Mouse (Mus musculus) limb, embryonic 11.5 days (tissue): ENCODE data around the gene Steap1. TPM values are rescaled to one million over a fixed set of nuclear protein-coding genes. Genes with fewer than 3 reads are reported as not detected.
A peak's percentile ranks its signal among the peaks of the same experiment; 100 is the strongest.

Source experiments
- ATAC-seq: fragments of 200-750 bp; cut with Nextera tagmentation; 2 replicates; pipeline ENCODE4 v1.8.0; 2017; ENCODE audit warnings: low read depth; ENCODE audit not compliant: insufficient number of reproducible peaks, low FRiP score, low TSS enrichment
- DNase-seq: peaks from one replicate; pipeline ENCODE4 v3.0.0-alpha.2; 2015; ENCODE audit warnings: low spot score
- H3K27ac ChIP-seq: fragments of 300-500 bp; sonication (generic); replicated peaks from 2 replicates; pipeline ENCODE4 v1.5.1; 2014; ENCODE audit warnings: low read depth, mild to moderate bottlenecking, low read length
- H3K27me3 ChIP-seq: fragments of 300-500 bp; sonication (generic); 2 replicates; pipeline ENCODE4 v1.6.1; 2014; ENCODE audit warnings: mild to moderate bottlenecking, low read length, mixed read lengths; ENCODE audit not compliant: control insufficient read depth, insufficient read depth
- H3K36me3 ChIP-seq: fragments of 300-500 bp; sonication (generic); 2 replicates; pipeline ENCODE4 v1.6.1; 2014; ENCODE audit warnings: mild to moderate bottlenecking, low read length, moderate library complexity, mixed read lengths; ENCODE audit not compliant: control insufficient read depth, insufficient read depth
- H3K4me1 ChIP-seq: fragments of 300-500 bp; sonication (generic); 2 replicates; pipeline ENCODE4 v1.6.1; 2014; ENCODE audit warnings: low read length, mixed read lengths; ENCODE audit not compliant: control insufficient read depth, insufficient read depth
- H3K4me2 ChIP-seq: fragments of 300-500 bp; sonication (generic); 2 replicates; pipeline ENCODE4 v1.6.1; 2014; ENCODE audit warnings: low read depth, mild to moderate bottlenecking, moderate library complexity; ENCODE audit not compliant: severe bottlenecking
- H3K4me3 ChIP-seq: fragments of 300-500 bp; sonication (generic); 2 replicates; pipeline ENCODE4 v1.5.1; 2014; ENCODE audit warnings: low read depth, low read length
- H3K9ac ChIP-seq: fragments of 300-500 bp; sonication (generic); 2 replicates; pipeline ENCODE4 v1.6.1; 2014; ENCODE audit warnings: mild to moderate bottlenecking, low read length
- H3K9me3 ChIP-seq: fragments of 300-500 bp; sonication (generic); 2 replicates; pipeline ENCODE4 v1.6.1; 2016; ENCODE audit warnings: low read length; ENCODE audit not compliant: control insufficient read depth
- WGBS: fragments of 180-500 bp; shearing (Covaris S2); extraction: QIAGEN DNeasy Blood & Tissue Kit; methylation state at CpG from one replicate; pipeline ENCODE4 v1.1.7; 2014; 5-methylcytosine and 5-hydroxymethylcytosine counted together
- polyA plus RNA-seq: library from polyadenylated mRNA; unstranded; fragments of >200 nt; fragmentation: Nextera tagmentation; extraction: Ambion mirVana; gene quantifications from 2 replicates; pipeline ENCODE4 v1.2.1, GENCODE M21; 2014

Gene Steap1
- 3.5 and 4.8 TPM in 2 replicates for polyA plus RNA-seq

DNA sequence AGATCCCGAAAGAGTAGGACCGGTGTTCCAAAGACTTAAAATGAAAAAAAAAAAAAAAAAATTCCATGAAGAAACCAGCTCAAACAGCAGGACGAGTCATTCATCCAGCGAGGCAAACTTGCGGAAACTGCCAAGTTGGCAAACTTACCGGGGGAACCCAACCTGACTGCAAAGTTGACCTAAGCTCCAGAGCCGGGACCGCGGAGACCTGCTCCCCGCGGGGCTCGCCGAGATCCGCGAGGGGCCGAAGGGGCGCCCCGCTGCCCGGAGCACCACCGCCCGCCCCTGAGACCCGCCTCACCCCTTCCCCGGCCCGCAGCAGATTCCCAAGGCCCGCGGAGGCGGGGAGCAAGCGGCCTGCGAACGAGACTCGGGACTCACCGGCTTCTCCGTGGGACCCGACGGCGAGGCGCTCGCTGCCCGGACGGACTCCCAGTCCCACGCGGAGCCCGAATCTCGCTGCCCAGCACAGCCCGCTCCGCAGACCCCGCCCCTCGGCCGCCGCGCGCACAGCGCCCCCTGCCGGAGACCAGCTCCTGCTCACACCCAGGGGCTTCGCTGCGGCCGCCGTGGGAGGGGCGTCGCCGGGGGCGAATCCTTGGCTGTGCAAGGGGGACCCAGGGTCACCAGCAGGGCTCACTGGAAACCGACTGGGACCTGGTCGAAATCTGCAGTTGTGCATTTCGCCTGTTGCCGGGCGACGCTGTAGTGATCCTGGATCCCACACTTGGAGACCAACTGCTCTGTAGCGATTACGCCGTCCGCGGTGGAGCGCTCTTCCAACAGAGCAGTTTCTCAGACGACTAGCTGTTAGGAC, at the start of gene Steap1:
TSS of gene Steap1 (minus strand) at position 461 of the 817 bp plus-strand sequence.
- ATAC-seq: peak; percentile 92
- H3K36me3 ChIP-seq: no peaks in the 10 kb centered on the region
- no peaks in the 10 kb centered on the region for H3K27me3 ChIP-seq
- peak within 1 kb of the TSS; percentile 63 for H3K9ac ChIP-seq
- H3K4me2 ChIP-seq: peak within 1 kb of the TSS; percentile 77
- no peaks in the 10 kb centered on the region for H3K9me3 ChIP-seq
- under 1% methylated on average over 74 of the region's 75 CpGs for WGBS
- DNase-seq: peak; percentile 97
- peak within 1 kb of the TSS; percentile 50 for H3K4me3 ChIP-seq
- no peaks in the 10 kb centered on the region for H3K4me1 ChIP-seq
- no peak within 1 kb of the TSS for H3K27ac ChIP-seq

DNA sequence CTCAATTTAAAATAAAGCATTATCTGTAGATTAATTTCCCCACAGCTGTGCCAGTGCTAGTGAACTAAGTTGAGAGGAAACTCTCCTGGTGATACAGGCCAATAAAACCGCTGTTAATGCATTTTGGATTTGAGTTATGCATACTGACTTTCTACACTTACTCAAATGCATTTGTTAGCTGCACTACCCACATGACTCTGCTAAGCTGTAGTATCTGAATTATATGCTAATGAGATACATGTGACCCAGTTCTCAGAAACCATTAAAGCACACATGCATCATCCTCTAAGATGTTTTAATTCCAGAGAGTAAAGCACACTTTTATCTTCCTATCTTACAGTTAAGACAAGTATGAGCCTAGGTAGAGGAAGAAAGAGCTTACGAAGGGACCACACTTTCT, 38.0 kb upstream of the Steap1 start:
- Histone ChIP-seq H3K27me3 (no peaks in the 10 kb centered on the region), H3K9ac (no peak overlapping the region), H3K4me2 (no peak overlapping the region), H3K4me3 (no peak overlapping the region), H3K4me1 (no peaks in the 10 kb centered on the region), H3K27ac (no peak overlapping the region), H3K9me3 (no peaks in the 10 kb centered on the region), H3K36me3 (no peaks in the 10 kb centered on the region)
- ATAC-seq (no peak), DNase-seq (no peak)
- WGBS: 86% methylated on average over 2 of the region's 2 CpGs

DNA sequence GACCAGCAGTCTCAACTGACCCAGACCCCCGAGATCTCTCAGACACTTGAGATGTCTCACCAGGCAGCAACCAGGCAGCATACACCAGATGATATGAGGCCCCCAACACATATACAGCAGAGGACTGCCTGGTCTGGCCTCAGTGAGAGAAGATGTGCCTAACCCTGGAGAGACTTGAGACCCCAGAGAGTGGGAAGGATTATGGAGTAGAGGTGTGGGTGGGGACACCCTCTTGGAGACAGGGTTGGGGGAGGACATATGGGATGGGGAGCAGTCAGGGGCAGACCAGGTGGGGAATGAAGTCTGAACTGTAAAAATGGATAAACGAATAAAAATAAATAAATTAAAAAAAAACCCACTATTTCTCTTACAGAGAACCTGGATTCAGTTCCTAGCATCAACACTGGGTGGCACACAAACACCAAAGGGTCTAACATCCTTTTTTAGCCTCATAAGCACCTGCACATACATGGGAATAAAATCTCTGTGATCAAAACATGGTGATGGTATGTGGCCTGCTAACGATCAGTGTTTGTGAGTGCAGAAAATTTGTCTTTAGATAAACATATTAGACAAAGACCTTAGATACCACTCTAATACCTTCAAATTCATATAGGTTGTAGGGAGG, 7.4 kb upstream of the Steap1 start:
- H3K4me3 ChIP-seq: no peak overlapping the region
- no peak for ATAC-seq
- H3K27ac ChIP-seq: no peak overlapping the region
- 75% methylated on average over 3 of the region's 3 CpGs for WGBS
- H3K9ac ChIP-seq: no peak overlapping the region
- no peaks in the 10 kb centered on the region for H3K4me1 ChIP-seq
- no peak overlapping the region for H3K4me2 ChIP-seq
- DNase-seq: no peak
- no peaks in the 10 kb centered on the region for H3K27me3 ChIP-seq
- H3K36me3 ChIP-seq: no peaks in the 10 kb centered on the region
- H3K9me3 ChIP-seq: no peaks in the 10 kb centered on the region

DNA sequence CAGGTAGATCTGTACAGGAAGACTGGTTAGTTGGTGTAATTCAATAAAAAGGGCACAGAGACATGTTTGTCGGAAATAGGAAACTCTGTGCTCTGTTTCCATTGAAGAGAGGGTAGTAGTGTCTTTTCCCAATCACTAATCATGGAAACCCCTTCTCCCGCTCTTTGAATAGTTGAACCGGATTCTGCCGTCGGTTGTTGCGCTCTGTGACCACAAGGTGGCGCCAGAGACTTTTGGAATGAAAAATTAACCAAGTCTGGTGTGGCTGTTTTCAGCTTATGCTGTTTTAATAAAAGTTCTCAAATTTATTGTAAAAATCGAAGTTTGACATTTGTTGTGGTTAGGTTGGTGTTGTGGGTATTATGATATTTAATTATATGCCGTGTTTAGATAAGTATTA, 5.9 kb upstream of the Steap1 start:
- Histone ChIP-seq H3K4me1 (no peaks in the 10 kb centered on the region), H3K27me3 (no peaks in the 10 kb centered on the region), H3K4me3 (no peak overlapping the region), H3K4me2 (no peak overlapping the region), H3K9me3 (no peaks in the 10 kb centered on the region), H3K27ac (no peak overlapping the region), H3K36me3 (no peaks in the 10 kb centered on the region), H3K9ac (no peak overlapping the region)
- no peak for ATAC-seq
- 3% methylated on average over 9 of the region's 9 CpGs for WGBS
- peak; percentile 84 for DNase-seq

DNA sequence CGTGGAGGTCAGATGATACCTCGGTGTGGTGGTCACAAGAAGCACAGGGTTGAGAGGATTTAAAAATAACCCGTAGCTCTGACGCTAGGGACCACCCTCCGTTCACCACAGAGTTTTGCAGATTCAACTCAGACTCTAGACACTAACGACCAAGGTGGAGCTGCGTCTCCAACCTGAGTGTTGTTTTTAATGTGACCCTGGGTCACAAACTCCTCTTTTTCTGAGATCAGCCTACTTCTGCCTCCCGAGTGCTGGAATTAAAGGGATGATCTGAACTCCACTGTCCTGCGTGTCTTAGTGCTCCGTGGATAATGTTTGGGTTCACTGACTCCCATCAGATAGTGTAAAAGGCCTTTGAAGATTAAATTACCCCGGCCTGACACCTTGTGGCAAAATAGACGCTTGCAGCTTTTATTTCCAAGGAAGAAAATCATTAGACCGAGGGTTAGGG, 671 bp upstream of the Steap1 start:
- Histone ChIP-seq H3K27me3 (no peaks in the 10 kb centered on the region), H3K4me3 (peak overlapping the region; percentile 50), H3K9me3 (no peaks in the 10 kb centered on the region), H3K4me2 (peak overlapping the region; percentile 77), H3K4me1 (no peaks in the 10 kb centered on the region), H3K36me3 (no peaks in the 10 kb centered on the region), H3K9ac (no peak overlapping the region; the same call in 1 of the 2 replicates), H3K27ac (no peak overlapping the region)
- DNase-seq: peak; percentile 54
- under 1% methylated on average over 13 of the region's 13 CpGs for WGBS
- peak; percentile 77 for ATAC-seq

- H3K4me3 ChIP-seq: no peak overlapping the region
Measured at GRCm38 (mm10) chr5:5734445-5734844, 14.7 kb downstream of the Steap1 start.

DNA sequence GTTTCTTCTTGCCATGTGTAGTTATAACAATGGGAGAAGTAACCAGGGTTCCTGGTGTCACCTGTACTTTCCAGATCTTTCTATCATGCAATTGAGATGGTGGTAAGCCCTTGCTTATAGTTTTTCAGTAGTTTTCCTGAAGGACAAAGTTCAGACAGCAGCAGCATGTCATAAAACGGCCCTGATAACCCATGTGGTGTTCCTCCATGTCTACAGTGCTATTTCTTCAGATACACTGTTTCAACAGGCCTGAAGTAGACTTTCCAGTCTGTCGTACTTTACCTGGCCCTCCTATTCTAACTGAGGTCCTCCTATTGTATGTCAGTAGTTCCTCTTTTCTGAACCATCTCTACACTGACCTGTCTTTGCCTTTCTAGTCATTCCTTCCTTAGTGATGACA, 16.3 kb downstream of the Steap1 start:
- no peak overlapping the region for H3K4me2 ChIP-seq
- 78% methylated on average over 2 of the region's 2 CpGs for WGBS

More at GRCm38 (mm10) chr5:5734445-5734844, 14.7 kb downstream of the Steap1 start:
- Histone ChIP-seq H3K36me3 (no peaks in the 10 kb centered on the region), H3K27me3 (no peaks in the 10 kb centered on the region), H3K9me3 (no peaks in the 10 kb centered on the region), H3K4me1 (no peaks in the 10 kb centered on the region), H3K4me2 (no peak overlapping the region), H3K27ac (no peak overlapping the region), H3K9ac (no peak overlapping the region)
- 95% methylated on average over 9 of the region's 9 CpGs for WGBS
- ATAC-seq (no peak), DNase-seq (no peak)

DNA sequence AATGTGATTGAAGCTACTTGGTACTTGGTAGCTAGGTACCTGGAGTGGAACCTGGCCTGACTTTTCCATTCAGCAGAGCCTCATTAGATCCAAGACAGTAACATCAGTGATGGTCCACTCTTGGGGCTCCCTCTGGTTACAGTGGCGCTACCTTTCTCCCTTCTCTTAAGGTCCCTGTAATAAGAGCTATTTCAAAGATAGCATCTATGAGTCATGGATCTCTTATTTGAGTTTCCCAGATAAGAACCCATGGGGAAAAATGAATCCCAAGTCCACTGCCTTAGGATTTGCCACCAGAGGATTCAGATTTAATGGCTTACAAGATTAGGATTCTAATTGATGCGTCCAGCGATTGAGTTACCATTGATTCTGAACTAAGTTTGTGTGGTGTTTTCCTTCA, 16.9 kb downstream of the Steap1 start:
- Histone ChIP-seq H3K9ac (no peak overlapping the region), H3K9me3 (no peaks in the 10 kb centered on the region), H3K4me1 (no peaks in the 10 kb centered on the region), H3K27ac (no peak overlapping the region), H3K4me3 (no peak overlapping the region), H3K36me3 (no peaks in the 10 kb centered on the region), H3K27me3 (no peaks in the 10 kb centered on the region), H3K4me2 (no peak overlapping the region)
- DNase-seq: no peak
- WGBS: 94% methylated on average over 3 of the region's 3 CpGs
- ATAC-seq: no peak

More for the DNA sequence above, 16.3 kb downstream of the Steap1 start:
- Histone ChIP-seq H3K36me3 (no peaks in the 10 kb centered on the region), H3K27me3 (no peaks in the 10 kb centered on the region), H3K4me3 (no peak overlapping the region), H3K9ac (no peak overlapping the region), H3K27ac (no peak overlapping the region), H3K9me3 (no peaks in the 10 kb centered on the region), H3K4me1 (no peaks in the 10 kb centered on the region)
- ATAC-seq (no peak), DNase-seq (no peak)
